Mouse (Mus musculus): ENCODE data around the gene Dnah9.
A peak's percentile ranks its signal among the peaks of the same experiment; 100 is the strongest.

The Dnah9 gene

DNA sequence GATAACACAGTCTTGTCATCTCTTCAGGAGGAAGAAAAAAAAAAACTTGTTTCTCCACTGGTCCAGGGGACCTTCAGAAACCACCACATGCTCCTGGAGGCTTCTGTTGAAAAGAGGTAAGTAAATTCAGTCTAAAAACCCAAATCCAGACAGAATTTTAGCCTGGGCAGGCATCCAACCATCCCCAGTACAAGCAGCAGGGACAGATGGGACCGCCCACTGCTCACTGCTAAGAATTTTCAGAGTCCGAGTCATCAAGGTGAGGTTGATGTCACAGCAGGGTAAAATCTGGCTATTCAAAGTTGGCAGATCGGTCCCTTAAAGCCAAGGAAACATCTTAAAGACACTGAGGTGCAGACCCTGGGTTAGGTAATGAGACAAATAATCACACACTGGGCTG, 366.5 kb downstream of the Dnah9 start:
- no peak for DNase-seq (ENCODE audit: extremely low spot score, low read depth, low spot score)

DNA sequence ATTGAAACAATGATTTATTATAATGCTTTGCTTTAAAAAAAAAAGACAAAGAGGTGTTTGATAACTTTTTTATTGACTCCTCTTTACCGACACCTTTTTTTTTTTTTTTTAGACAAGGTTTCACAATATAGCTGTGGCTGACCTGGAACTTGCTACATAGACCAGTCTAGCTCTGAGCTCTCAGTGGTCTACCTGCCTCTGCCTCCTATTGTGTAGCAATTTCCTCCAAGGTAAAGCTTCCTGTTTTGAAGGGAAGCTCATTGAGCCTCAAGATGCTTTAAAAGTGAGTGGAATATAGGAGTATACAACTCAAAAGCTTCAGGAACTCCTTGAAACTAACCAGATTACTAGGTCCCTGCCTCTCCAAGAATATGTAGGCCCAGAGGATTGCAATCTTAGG, 372.5 kb downstream of the Dnah9 start:
- no peak for DNase-seq (ENCODE audit: extremely low spot score, low read depth, low spot score)

GRCm38 (mm10) chr11:65794428-65795219, 373.7 kb downstream of the Dnah9 start:
- no peak for DNase-seq (ENCODE audit: extremely low spot score, low read depth, low spot score)

GRCm38 (mm10) chr11:65788154-65788553, 380.2 kb downstream of the Dnah9 start, which contains the start of gene Map2k4:
Gene Map2k4, minus strand, starts transcription at chr11:65788297.
- DNase-seq (ENCODE audit: extremely low spot score, low read depth, low spot score) = peak; percentile 58

DNA sequence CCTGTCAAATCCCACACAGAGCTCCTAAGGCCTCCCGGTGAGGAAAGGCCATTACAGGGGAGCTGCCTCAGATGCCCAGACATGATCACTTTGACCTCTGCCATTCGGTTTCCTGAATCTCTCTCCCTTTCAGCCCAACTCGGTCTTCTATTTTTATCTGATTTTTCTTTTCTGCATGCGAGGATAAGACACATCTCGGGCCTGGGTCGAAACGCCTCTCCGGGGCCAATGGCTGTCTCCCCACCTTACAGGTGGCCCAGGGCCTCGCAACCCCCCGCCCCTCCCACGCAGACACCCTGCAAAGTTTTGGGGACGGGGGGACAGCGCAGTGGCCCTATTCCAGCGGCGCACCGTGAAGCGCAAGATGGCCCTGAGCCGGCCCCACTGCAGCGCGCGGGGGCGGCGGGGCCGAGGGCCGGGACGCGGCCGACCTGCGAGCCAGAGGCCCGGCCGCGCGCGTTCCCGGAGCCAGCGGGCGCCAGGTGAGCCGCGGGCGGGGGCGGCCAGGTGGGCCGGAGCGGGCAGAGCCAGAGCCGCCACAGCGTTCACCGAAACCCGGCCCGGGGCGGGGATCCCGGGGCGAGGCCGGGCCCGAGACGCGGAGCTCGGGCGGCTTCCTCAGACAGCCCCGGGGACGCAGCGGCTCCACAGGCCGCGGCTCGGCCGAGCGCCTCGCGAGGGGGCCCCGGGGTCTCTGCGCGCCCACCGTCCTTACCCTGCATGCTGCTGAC, 380.8 kb downstream of the Dnah9 start:
- no peak for DNase-seq (ENCODE audit: extremely low spot score, low read depth, low spot score)

GRCm38 (mm10) chr11:65786160-65786559, 382.2 kb downstream of the Dnah9 start:
- no peak for DNase-seq (ENCODE audit: extremely low spot score, low read depth, low spot score)

GRCm38 (mm10) chr11:65781596-65781995, 386.8 kb downstream of the Dnah9 start:
- DNase-seq (ENCODE audit: extremely low spot score, low read depth, low spot score) = no peak
